Mouse (Mus musculus): ENCODE measurements around the gene Lurap1l. TPM values are rescaled to one million over a fixed set of nuclear protein-coding genes. Genes with fewer than 3 reads are reported as not detected.
"Not testable (repeated sequence)": the region's sequence is repeated elsewhere in the genome, so short reads cannot be mapped to it uniquely, and the experiment has no call there.

Gene Lurap1l
- total RNA-seq, 2 experiments from 2014 or later = not detected

DNA sequence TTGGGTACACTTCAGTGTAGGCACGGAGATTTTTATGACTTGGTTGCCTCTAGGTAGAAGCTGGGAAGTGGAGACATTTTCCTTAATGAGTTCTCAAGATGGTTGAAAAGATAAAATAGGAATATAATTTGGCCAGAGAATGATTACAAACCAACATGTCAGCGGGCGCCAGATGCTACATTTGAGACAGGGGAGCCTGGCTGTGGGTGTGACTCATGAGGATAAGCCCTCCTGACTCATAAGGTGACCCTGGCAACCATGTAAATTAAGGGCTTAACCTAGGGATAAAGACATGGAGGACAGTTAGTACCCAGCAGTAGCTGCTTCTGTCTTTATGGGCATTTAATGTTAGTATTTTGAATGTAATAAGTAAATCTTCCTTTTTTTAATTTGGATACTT is 6.2 kb downstream of the Lurap1l start:
- no peak for ATAC-seq (replicated peaks; ENCODE audit: low FRiP score, low TSS enrichment, poor library complexity, severe bottlenecking)

GRCm38 (mm10) chr4:80917128-80917527 is 6.7 kb downstream of the Lurap1l start:
- not testable (repeated sequence) for ATAC-seq (replicated peaks; ENCODE audit: low FRiP score, low TSS enrichment, poor library complexity, severe bottlenecking)

GRCm38 (mm10) chr4:80917812-80918211 is 7.4 kb downstream of the Lurap1l start:
- ATAC-seq (replicated peaks; ENCODE audit: low FRiP score, low TSS enrichment, poor library complexity, severe bottlenecking) = no peak

DNA sequence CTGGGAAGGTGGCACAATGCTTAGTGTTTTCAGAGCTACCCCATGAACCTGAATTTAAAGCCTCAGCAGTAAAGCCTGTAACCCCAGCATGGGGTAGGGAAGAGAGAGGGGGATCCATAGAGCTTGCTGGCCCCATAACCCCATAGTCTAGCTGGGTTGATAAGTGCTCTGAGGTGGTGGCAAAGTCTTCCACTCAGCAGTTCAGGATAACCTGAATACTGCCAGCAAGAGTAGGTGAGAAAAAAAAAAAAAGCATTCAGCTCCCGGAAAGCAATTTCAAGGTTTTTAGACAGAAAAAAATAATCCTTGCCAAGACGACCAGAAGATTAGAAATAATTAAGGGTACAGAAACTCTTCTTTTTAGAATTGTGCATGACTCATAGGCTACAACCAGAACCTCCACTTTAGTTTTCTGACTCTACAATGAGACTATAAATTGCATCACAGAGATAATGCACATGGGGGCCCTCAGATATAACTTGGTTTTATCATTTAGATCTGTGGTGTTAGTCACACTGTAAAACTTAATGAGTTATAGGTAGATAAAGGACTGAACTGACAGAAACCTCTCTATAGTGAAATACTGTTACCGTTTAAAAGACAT is 8.2 kb downstream of the Lurap1l start:
- ATAC-seq (replicated peaks; ENCODE audit: low FRiP score, low TSS enrichment, poor library complexity, severe bottlenecking) = no peak

DNA sequence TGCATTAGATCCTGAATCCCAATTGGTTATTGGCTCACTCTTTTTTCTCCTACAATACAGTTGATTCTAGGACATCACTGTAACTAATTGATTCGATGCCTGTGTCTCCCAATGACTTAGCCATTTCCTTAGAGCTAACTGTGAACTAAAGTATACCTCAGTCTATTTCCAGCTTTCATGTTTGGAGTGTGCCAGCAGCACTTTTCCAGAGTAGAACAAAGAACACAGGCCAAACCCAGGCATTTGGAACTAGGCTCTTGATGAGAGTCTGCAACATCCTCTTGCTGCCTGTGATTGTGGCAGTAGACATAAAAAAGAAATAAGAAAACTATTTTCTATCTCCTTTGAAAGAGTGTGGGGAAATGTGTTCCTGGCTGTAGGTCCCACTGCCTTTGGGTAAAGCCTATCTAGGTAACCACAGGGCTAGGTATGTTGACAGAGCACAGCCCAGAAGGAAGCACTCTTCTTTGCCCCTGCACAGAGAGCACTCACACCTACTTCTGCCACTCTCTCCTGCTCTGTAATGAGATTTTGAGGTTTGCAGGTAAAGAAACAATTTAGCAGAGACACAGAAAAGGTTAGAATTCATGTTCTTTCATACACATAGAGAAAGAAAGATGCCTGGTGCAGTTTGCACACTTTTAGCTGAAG is 8.9 kb downstream of the Lurap1l start:
- no peak for ATAC-seq (replicated peaks; ENCODE audit: low FRiP score, low TSS enrichment, poor library complexity, severe bottlenecking)

DNA sequence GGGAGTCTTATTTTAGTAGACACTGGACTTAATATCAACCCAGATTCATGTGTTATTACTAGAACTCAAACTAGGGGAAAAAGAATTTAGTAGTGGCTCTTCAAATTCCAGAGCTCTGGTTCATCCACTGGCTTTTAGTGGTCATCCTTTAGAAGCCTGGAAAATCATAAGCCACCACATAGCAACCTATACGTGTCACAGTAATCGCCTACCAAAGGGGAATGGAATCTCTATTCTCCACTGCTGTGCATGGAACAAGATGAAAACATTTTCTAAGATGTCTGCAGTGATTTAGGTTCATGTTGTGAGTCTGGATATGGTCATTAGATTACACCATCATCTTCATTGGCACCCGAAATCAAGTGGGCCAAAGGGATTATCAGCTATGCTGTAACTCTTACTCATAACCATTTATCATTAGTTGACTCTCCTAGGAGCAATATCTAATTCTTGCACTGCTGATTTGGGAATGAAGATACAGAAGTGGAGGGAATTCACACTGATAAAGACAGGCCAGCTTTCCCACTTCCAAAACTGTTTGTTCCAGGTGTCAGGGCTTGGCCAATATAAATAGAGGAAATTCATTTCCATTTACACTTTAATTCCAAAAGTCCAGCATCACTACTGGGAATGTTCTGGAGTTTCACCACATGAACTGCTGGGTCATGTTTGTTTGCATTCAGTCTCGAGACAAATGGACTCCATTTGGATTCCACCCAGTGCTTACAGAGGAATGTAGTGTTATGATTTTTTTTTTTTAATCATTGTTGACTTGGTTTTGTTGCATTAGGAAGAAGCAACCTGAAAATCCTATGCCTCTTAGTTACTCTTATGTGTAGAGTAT is 11.4 kb downstream of the Lurap1l start:
- no peak for ATAC-seq (replicated peaks; ENCODE audit: low FRiP score, low TSS enrichment, poor library complexity, severe bottlenecking)

DNA sequence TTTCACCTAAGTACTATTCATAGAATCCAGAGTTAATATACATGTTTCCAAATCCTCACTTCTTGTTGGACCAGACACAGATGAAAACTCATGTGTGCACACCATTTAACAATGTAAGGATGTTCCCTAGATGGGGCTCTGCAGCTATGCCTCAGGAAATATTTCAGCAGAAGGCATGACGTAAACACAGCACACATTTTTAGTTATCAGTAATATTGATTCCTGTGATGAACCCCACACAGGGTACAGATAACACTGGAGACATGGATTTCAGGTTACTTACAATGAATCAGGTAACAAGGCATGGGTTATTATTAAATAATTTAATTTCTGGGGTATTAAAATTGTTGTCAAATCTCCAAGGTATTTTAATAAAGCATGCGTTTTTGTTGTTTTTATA is 12.2 kb downstream of the Lurap1l start:
- no peak for ATAC-seq (replicated peaks; ENCODE audit: low FRiP score, low TSS enrichment, poor library complexity, severe bottlenecking)

GRCm38 (mm10) chr4:80924815-80925214 is 14.4 kb downstream of the Lurap1l start:
- no peak for ATAC-seq (replicated peaks; ENCODE audit: low FRiP score, low TSS enrichment, poor library complexity, severe bottlenecking)

- no peak for ATAC-seq (replicated peaks; ENCODE audit: low FRiP score, low TSS enrichment, poor library complexity, severe bottlenecking)
These were observed 15.5 kb downstream of the Lurap1l start for GRCm38 (mm10) chr4:80925752-80926519.

- ATAC-seq (replicated peaks; ENCODE audit: low FRiP score, low TSS enrichment, poor library complexity, severe bottlenecking) = no peak
These were observed 24.3 kb downstream of the Lurap1l start for GRCm38 (mm10) chr4:80934749-80935148.

- ATAC-seq (replicated peaks; ENCODE audit: low FRiP score, low TSS enrichment, poor library complexity, severe bottlenecking) = no peak
These were observed 28.7 kb downstream of the Lurap1l start for GRCm38 (mm10) chr4:80939115-80939514.

GRCm38 (mm10) chr4:80940946-80941345 is 30.5 kb downstream of the Lurap1l start:
- no peak for ATAC-seq (replicated peaks; ENCODE audit: low FRiP score, low TSS enrichment, poor library complexity, severe bottlenecking)

- no peak for ATAC-seq (replicated peaks; ENCODE audit: low FRiP score, low TSS enrichment, poor library complexity, severe bottlenecking)
These were observed 31.5 kb downstream of the Lurap1l start for GRCm38 (mm10) chr4:80941978-80942377.

GRCm38 (mm10) chr4:80944605-80945004 is 34.2 kb downstream of the Lurap1l start:
- no peak for ATAC-seq (replicated peaks; ENCODE audit: low FRiP score, low TSS enrichment, poor library complexity, severe bottlenecking)

DNA sequence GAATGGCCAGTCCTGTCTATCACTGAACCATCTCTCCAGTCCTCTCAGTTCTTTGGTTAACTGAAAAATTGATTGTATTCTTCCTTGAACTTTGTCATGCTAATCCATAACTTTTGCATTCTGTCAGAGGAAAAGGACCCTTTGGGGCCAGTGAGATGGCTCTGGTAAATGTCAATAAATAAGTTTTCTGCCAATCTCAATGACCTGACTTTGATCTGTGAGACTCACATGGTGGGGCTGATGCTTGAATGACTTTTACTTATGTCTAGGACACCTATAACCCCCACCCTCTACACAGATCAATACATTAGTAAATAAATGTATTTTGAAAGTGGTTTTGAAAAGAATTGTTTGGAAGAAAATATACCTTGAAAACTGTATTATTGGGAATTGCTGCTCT is 38.7 kb downstream of the Lurap1l start:
- ATAC-seq (replicated peaks; ENCODE audit: low FRiP score, low TSS enrichment, poor library complexity, severe bottlenecking) = no peak

- ATAC-seq (replicated peaks; ENCODE audit: low FRiP score, low TSS enrichment, poor library complexity, severe bottlenecking) = no peak
These were observed 39.3 kb downstream of the Lurap1l start for GRCm38 (mm10) chr4:80949720-80950119.

GRCm38 (mm10) chr4:80950280-80950781 is 39.9 kb downstream of the Lurap1l start:
- no peak for ATAC-seq (replicated peaks; ENCODE audit: low FRiP score, low TSS enrichment, poor library complexity, severe bottlenecking)

DNA sequence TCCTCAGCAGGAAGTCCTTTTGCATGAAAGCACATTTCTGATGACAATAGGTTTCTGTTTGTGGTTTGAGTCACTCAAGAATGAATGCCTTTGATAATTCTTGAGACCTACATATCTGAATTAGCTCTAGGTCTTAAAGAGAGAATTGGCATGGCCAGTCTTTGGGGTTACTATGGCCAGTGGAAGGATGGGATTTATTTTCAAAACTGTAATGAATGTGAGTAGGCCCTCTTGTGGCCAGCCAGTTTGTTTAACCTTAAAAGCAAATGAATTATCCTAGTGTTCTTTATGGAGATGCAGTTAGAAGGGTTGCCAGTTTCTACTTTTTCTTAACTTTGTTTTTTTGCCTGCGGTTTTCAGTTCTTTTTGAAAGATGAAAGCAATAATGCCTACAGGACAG is 42.2 kb downstream of the Lurap1l start:
- ATAC-seq (replicated peaks; ENCODE audit: low FRiP score, low TSS enrichment, poor library complexity, severe bottlenecking) = no peak

- no peak for ATAC-seq (replicated peaks; ENCODE audit: low FRiP score, low TSS enrichment, poor library complexity, severe bottlenecking)
These were observed 45.5 kb downstream of the Lurap1l start for GRCm38 (mm10) chr4:80955942-80956341.

DNA sequence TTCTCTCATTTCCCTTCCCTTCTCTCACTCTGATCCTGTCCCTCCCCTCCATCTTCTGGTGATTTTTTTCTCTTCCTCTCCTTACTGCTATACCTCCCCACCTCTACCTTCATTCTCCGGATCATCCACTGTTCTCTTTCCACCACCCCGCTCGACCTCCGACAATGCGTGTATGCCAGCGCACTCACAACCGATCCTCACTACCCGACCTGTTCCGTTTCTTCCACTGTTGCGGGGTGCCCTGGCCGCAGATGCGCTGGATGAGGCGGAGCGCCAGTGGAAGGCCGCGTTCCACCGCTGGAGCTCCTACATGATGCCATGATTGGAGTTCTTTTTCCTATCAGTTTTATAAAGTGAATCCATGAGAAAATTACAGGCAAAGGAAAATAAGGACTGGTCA is 57.1 kb downstream of the Lurap1l start:
- ATAC-seq (replicated peaks; ENCODE audit: low FRiP score, low TSS enrichment, poor library complexity, severe bottlenecking) = no peak
